Mouse (Mus musculus): ENCODE results near the gene Dnmt3b. TPM values are rescaled to one million over a fixed set of nuclear protein-coding genes. Genes with fewer than 3 reads are reported as not detected.
A peak's percentile ranks its signal among the peaks of the same experiment; 100 is the strongest.

The Dnmt3b gene
- polyA plus RNA-seq, 1 experiment: not detected

DNA sequence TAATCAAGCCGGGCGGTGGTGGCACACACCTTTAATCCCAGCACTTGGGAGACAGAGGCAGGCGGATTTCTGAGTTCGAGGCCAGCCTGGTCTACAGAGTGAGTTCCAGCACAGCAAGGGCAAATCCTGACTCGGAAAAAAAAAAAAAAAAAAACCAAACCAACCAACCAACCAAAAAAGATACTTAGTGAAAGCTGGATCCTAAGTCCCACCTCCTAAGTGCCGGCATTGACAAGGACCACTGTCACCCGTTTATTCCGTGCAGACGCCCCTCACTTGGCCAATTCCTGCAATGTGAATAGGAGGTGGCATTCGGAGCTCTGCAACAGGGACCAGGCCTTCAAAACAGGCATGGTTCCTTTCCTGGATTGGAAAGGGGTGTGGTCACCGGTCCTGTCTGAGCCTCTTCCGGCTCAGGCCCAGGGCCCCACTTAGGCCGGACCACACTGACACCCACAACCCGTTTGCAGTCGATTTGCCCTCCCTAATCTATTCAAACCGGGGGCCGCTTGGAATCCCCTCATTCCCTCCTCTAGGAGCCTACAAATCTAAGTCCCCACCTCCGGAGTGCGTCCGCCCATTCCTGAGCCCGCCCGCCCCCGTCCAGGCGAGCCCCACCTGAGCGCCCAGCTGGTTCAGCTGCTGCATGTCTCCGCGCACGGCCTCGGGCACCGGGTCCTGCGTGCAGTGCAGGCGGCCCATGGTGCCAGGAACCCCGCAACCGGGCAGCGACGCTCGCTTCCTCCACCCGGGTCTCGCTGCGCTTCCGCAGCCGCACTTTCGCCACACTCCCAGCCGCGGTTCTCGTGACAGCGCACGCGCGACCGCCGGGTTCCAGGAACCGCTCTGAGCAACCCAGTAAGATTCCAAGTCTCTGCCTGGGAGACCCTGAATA, 17.0 kb upstream of the Dnmt3b start, which contains the start of gene Commd7:
Commd7 (minus strand) TSS at position 806 of the 895 bp plus-strand sequence.
- Histone ChIP-seq H3K27ac (ENCODE audit: insufficient read depth, low read depth, low read length) (0 out of 2 replicates have a peak within 1 kb of the TSS, but pooled peaks have one; percentile 16), H3K4me1 (ENCODE audit: control insufficient read depth, insufficient read depth, low read length) (no peaks in the 10 kb centered on the region), H3K4me3 (ENCODE audit: insufficient read depth, low read depth, low read length) (peak within 1 kb of the TSS; percentile 73)
- TF ChIP-seq CTCF (IDR thresholded peaks at IDR 0.05; ENCODE audit: insufficient read depth, low read depth, low read length): no peak
- TF ChIP-seq POLR2A (IDR thresholded peaks at IDR 0.05; ENCODE audit: insufficient read depth, low read depth, low read length): peak; percentile 54; the same call in 1 of the 2 replicates
- WGBS: 4% methylated on average over 53 of the region's 53 CpGs

DNA sequence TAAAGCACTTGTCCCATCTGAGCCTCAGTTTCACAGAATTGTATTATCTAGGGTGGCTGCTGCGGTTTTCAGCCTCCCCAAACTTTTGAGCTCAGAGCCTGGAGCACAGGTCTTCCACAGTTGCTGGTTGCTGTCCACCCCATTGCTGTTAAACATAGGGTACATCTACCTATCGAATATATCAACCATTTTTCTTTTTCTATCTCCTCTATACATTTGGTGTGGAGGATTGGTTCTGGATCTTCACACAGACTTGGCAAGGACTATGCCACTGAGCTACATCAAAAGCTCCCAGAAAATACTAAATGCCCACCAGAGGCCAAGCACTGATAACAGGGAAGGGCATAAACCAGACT, 16.4 kb upstream of the Dnmt3b start:
- WGBS: 16% methylated on average over 2 of the region's 2 CpGs
- no peaks in the 10 kb centered on the region for H3K4me1 ChIP-seq (ENCODE audit: control insufficient read depth, insufficient read depth, low read length)
- H3K27ac ChIP-seq (ENCODE audit: insufficient read depth, low read depth, low read length): 0 out of 2 replicates have a peak overlapping the region, but pooled peaks have one; percentile 16
- TF ChIP-seq CTCF (IDR thresholded peaks at IDR 0.05; ENCODE audit: insufficient read depth, low read depth, low read length): no peak
- peak overlapping the region; percentile 73 for H3K4me3 ChIP-seq (ENCODE audit: insufficient read depth, low read depth, low read length)

GRCm38 (mm10) chr2:153633259-153633658, 16.0 kb upstream of the Dnmt3b start:
- TF ChIP-seq CTCF (IDR thresholded peaks at IDR 0.05; ENCODE audit: insufficient read depth, low read depth, low read length) (no peak), POLR2A (IDR thresholded peaks at IDR 0.05; ENCODE audit: insufficient read depth, low read depth, low read length) (no peak)
- 97% methylated on average over 5 of the region's 5 CpGs for WGBS
- H3K27ac ChIP-seq (ENCODE audit: insufficient read depth, low read depth, low read length): no peak overlapping the region
- H3K4me3 ChIP-seq (ENCODE audit: insufficient read depth, low read depth, low read length): no peak overlapping the region
- no peaks in the 10 kb centered on the region for H3K4me1 ChIP-seq (ENCODE audit: control insufficient read depth, insufficient read depth, low read length)

GRCm38 (mm10) chr2:153638977-153639680, 10.1 kb upstream of the Dnmt3b start:
- TF ChIP-seq CTCF (IDR thresholded peaks at IDR 0.05; ENCODE audit: insufficient read depth, low read depth, low read length) (no peak), POLR2A (IDR thresholded peaks at IDR 0.05; ENCODE audit: insufficient read depth, low read depth, low read length) (no peak)
- H3K4me3 ChIP-seq (ENCODE audit: insufficient read depth, low read depth, low read length): no peak overlapping the region
- H3K27ac ChIP-seq (ENCODE audit: insufficient read depth, low read depth, low read length): no peak overlapping the region
- H3K4me1 ChIP-seq (ENCODE audit: control insufficient read depth, insufficient read depth, low read length): no peaks in the 10 kb centered on the region
- WGBS: 37% methylated on average over 15 of the region's 15 CpGs

DNA sequence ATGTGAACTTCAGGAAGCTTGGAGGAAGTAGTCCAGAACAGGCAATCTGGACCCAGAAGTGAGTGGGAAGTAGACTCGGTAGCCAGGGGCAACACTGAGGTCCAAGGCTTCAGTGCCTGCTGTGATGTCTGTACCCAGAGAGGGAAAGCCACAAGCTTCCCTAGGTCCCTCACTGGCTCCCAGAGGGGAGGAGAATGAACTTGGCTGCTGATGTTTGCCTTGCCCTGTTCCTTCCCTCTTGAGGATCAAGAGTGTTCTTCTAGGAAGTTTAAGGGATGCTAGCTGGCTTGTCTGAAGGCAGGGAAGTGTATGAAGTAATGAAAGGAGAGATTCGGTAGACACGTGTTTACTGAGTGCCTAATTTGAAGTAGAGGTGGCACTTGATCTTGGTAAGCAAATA, 6.8 kb upstream of the Dnmt3b start:
- WGBS: 40% methylated on average over 3 of the region's 3 CpGs
- Histone ChIP-seq H3K4me3 (ENCODE audit: insufficient read depth, low read depth, low read length) (no peak overlapping the region), H3K27ac (ENCODE audit: insufficient read depth, low read depth, low read length) (no peak overlapping the region), H3K4me1 (ENCODE audit: control insufficient read depth, insufficient read depth, low read length) (no peaks in the 10 kb centered on the region)
- TF ChIP-seq POLR2A (IDR thresholded peaks at IDR 0.05; ENCODE audit: insufficient read depth, low read depth, low read length): no peak

- no peak overlapping the region for H3K27ac ChIP-seq (ENCODE audit: insufficient read depth, low read depth, low read length)
- TF ChIP-seq POLR2A (IDR thresholded peaks at IDR 0.05; ENCODE audit: insufficient read depth, low read depth, low read length): no peak
- TF ChIP-seq CTCF (IDR thresholded peaks at IDR 0.05; ENCODE audit: insufficient read depth, low read depth, low read length): no peak
- 45% methylated on average over 6 of the region's 6 CpGs for WGBS
- no peak overlapping the region for H3K4me3 ChIP-seq (ENCODE audit: insufficient read depth, low read depth, low read length)
- H3K4me1 ChIP-seq (ENCODE audit: control insufficient read depth, insufficient read depth, low read length): no peaks in the 10 kb centered on the region
These were observed 6.3 kb upstream of the Dnmt3b start for GRCm38 (mm10) chr2:153642999-153643398.

DNA sequence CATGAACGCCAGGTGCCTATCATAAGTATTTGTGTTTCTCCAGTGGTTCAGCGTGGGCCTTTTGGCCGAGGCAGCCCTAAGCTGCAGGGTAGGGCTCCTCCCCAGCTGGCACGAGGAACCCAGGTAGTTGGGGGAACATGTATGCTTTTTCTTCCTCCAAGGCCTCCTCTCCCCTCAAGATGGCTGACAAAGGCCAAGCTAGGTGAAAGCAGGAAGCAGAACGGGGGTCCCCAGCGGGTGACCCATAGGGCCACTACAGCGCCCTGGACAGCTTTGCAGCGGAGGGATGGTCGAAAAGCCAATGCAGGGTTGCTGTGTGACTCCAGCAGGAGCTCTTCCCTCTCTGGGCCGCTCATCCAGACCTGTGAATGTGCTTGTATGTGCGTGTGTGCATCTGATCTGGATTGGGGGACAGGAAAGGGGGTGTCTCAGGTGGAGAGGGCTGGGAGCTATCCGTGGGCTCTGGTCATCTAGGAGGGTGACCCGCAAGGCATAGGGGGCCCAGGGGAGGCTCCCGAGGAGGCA, 415 bp upstream of the Dnmt3b start:
- H3K4me1 ChIP-seq (ENCODE audit: control insufficient read depth, insufficient read depth, low read length): peaks cover 9% of the 10 kb centered on the region
- no peak for TF ChIP-seq CTCF (IDR thresholded peaks at IDR 0.05; ENCODE audit: insufficient read depth, low read depth, low read length)
- no peak for TF ChIP-seq POLR2A (IDR thresholded peaks at IDR 0.05; ENCODE audit: insufficient read depth, low read depth, low read length)
- peak overlapping the region; percentile 98 for H3K4me3 ChIP-seq (ENCODE audit: insufficient read depth, low read depth, low read length)
- WGBS: 23% methylated on average over 14 of the region's 14 CpGs
- H3K27ac ChIP-seq (ENCODE audit: insufficient read depth, low read depth, low read length): no peak overlapping the region

GRCm38 (mm10) chr2:153650014-153650687, 901 bp downstream of the Dnmt3b start:
- TF ChIP-seq POLR2A (IDR thresholded peaks at IDR 0.05; ENCODE audit: insufficient read depth, low read depth, low read length): no peak
- TF ChIP-seq CTCF (IDR thresholded peaks at IDR 0.05; ENCODE audit: insufficient read depth, low read depth, low read length): no peak
- Histone ChIP-seq H3K27ac (ENCODE audit: insufficient read depth, low read depth, low read length) (no peak overlapping the region), H3K4me3 (ENCODE audit: insufficient read depth, low read depth, low read length) (peak overlapping the region; percentile 98), H3K4me1 (ENCODE audit: control insufficient read depth, insufficient read depth, low read length) (peaks cover 9% of the 10 kb centered on the region)
- 9% methylated on average over 28 of the region's 28 CpGs for WGBS

All from olfactory bulb, adult 2 months (tissue).